Mouse (Mus musculus): ENCODE measurements around the gene C1qtnf4. TPM values are rescaled to one million over a fixed set of nuclear protein-coding genes. Genes with fewer than 3 reads are reported as not detected.
"Not testable (repeated sequence)": the region's sequence is repeated elsewhere in the genome, so short reads cannot be mapped to it uniquely, and the experiment has no call there.

Gene C1qtnf4
- total RNA-seq, 1 experiment from 2014 or later, result not detected

DNA sequence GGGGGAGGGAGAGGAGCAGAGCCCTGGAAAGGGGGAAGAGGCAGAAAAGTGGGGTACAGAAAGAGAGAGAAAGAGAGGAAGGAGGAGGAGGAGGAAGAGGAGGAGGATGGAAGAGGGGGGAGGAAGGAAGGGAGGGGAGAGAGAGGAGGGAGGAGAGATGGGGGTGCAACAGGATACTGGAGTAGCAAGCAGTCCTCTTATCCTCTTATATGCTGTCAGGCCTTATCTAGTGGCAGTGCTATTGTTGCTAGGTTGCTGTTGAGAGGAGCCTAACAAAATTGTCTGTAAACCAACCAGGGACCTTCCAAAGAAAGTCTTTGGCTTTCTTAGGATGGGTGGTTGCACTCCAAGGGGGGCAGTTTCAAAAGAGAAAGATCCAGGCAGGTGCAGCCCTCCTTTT is 6.2 kb upstream of the C1qtnf4 start:
- no peak for ATAC-seq (ENCODE audit: extremely low read depth, insufficient number of reproducible peaks, low FRiP score, poor library complexity, severe bottlenecking)

DNA sequence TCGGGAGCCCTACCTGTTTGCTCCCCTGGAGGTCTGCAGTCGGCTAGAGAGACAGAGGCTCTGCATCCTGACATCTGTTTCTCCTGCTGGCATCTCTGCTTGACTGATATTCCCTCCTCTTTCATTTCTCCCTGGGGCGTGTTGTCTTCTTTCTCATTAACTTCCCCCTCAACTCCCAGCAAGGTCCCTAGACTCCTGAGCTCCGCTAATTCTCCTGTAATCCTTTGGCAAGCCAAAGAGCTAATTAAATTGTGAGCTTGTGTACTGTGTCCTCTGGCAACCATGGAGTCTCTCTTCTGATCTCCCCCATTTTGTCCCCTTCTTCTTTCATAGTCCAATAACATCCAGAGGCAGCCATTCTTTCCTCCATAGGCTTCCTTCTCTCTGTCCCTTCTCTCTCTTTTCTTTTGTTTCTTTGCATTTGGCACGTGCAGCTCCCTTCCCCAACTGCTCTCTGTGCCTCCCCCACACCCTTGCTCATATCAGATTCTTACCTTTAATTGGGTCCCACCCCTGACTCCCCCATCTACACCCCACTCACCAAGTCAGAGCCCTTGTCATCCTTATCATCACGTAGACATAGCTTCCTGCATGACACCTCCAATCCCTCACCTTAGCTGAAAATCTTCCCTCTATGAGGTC is 5.4 kb upstream of the C1qtnf4 start:
- no peak for ATAC-seq (ENCODE audit: extremely low read depth, insufficient number of reproducible peaks, low FRiP score, poor library complexity, severe bottlenecking)

DNA sequence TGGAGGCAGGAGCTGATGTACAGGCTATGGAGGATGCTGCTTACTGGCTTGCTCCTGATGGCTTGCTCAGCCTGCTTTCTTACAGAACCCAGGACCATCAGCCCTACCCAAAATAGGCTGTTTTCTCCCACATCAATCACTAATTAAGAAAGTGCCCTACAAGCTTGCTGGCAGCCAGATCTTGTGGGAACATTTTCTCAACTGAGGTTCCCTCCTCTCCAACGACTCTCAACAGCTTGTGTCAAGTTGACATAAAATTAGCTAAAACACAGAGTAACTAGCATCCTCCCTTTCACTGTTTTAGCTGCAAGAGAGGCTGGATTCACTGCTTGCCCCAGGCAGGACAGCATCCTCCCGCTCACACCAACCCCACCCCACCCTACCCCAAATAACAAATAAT is 3.8 kb upstream of the C1qtnf4 start:
- no peak for ATAC-seq (ENCODE audit: extremely low read depth, insufficient number of reproducible peaks, low FRiP score, poor library complexity, severe bottlenecking)

DNA sequence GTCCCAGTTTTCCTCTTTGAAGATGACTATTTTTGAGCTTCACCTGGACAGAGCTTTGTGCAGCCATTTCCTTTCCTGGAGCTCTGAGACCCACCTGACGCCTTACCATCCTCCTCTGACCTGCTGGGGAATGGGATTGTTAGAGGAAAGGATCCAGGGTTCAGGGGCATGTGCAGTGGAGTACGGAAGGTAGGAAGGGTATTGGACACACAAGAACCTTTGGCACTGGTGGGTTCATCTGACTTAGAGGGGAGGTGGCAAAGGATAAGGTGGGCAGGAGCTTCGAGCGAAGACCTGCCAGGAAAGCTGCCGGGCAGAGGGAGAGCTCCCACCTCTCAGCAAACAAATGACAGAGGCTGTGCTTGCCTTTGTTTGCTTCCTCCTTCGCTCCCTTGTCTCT is 776 bp downstream of the C1qtnf4 start:
- no peak for ATAC-seq (ENCODE audit: extremely low read depth, insufficient number of reproducible peaks, low FRiP score, poor library complexity, severe bottlenecking)

DNA sequence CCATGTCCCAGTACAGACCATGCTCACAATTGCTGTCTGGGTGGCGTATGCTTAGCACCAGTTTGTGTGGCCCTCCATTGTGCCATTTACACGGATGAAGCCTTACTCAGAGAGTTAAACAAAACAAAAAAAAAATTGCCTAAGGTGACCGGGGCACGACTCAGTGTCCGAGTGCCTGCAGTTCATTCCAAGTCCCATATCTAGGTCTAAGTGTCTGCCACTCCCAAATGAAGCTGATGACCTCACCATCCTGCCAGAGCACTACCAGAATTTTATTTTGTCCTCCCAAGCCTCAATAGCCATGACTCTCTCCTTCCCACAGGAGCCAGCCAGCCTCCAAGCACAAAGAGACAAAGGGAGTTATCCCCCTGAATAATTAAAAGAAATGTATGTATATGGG is 2.0 kb downstream of the C1qtnf4 start:
- no peak for ATAC-seq (ENCODE audit: extremely low read depth, insufficient number of reproducible peaks, low FRiP score, poor library complexity, severe bottlenecking)

GRCm38 (mm10) chr2:90889550-90890548 is 4.2 kb downstream of the C1qtnf4 start:
- ATAC-seq (ENCODE audit: extremely low read depth, insufficient number of reproducible peaks, low FRiP score, poor library complexity, severe bottlenecking), result 0 out of 2 replicates have a peak, but pooled peaks have one; percentile 9

- ATAC-seq (ENCODE audit: extremely low read depth, insufficient number of reproducible peaks, low FRiP score, poor library complexity, severe bottlenecking), result no peak
These were observed 8.1 kb downstream of the C1qtnf4 start for GRCm38 (mm10) chr2:90893673-90894298.

DNA sequence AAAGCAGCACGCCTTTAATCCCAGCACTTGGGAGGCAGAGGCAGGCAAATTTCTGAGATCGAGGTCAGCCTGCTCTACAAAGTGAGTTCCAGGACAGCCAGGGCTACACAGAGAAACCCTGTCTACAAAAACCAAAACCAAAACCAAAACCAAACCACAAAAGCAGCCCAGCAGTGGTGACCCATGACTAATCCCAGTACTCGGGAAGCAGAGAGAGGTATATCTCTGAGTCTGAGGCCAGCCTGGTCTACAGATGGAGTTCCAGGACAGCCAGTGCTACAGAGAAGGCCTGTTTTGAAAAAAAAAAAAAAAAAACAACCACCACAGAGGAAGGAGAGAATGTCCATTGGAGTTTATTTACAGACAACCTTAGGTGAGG is 8.6 kb downstream of the C1qtnf4 start:
- ATAC-seq (ENCODE audit: extremely low read depth, insufficient number of reproducible peaks, low FRiP score, poor library complexity, severe bottlenecking), result not testable (repeated sequence)

DNA sequence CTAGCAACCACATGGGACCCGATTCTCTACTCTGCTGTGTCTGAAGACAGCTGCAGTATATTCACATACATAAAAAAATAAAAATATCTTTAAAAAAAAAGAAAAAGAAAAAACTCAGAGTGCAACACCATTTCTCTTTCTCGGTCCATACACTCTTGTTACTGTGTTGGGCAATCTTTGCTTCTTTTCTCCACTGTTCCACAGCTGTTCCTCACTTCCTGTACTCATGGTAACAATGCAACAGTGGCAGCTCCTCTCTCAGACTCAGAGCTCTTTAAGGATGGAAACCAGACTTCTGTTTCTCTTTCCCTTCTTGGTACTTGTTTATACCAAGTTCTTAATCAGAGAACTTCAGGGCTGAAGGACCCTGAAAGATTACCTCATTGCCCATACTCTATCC is 17.7 kb downstream of the C1qtnf4 start:
- no peak for ATAC-seq (ENCODE audit: extremely low read depth, insufficient number of reproducible peaks, low FRiP score, poor library complexity, severe bottlenecking)

GRCm38 (mm10) chr2:90904076-90904855 is 18.6 kb downstream of the C1qtnf4 start, which contains the start of the genes Kbtbd4 and Ndufs3:
Gene Kbtbd4, plus strand, starts transcription at chr2:90904740.
Gene Ndufs3, minus strand, starts transcription at chr2:90904827.
- peak; percentile 98 for ATAC-seq (ENCODE audit: extremely low read depth, insufficient number of reproducible peaks, low FRiP score, poor library complexity, severe bottlenecking)

DNA sequence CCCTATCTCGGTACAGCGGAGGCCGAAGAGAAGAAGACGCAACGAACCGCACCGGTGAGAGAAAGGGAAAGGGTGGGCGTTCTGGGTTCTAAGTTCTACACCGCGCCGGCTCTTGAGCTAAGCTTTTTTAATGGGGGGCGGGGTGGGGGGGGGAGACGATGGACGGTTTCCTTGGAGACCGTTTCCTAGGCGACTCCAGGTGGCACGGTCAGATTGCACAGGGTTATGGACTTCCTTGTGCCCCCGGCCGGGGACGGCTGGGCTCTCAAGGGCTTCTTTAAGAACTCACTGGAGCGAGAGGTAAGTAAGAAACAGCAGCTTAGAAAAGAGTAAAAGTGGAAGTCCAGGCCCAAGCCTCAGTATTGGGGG is 19.2 kb downstream of the C1qtnf4 start:
- ATAC-seq (ENCODE audit: extremely low read depth, insufficient number of reproducible peaks, low FRiP score, poor library complexity, severe bottlenecking), result no peak

- no peak for ATAC-seq (ENCODE audit: extremely low read depth, insufficient number of reproducible peaks, low FRiP score, poor library complexity, severe bottlenecking)
These were observed 21.1 kb downstream of the C1qtnf4 start for GRCm38 (mm10) chr2:90906721-90907120.

DNA sequence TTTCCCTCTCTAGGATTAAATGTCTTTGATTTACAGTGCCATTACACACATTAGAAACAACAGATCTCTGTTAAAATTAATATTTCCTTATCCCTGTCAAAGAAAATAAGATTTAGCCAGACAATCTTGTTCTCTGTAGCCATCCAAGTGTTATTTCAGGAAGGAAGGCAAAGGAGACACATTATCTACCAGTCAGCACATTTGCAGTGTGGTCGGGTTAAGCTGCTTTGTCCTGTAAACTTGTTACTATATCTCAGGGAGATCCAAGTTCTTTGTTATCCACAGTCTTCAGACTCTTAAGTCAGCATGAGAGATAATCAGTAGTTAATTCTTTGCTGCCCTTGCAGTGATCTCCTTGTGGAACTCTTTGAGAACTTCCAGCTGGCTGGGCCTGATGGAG is 25.2 kb downstream of the C1qtnf4 start:
- ATAC-seq (ENCODE audit: extremely low read depth, insufficient number of reproducible peaks, low FRiP score, poor library complexity, severe bottlenecking), result no peak

DNA sequence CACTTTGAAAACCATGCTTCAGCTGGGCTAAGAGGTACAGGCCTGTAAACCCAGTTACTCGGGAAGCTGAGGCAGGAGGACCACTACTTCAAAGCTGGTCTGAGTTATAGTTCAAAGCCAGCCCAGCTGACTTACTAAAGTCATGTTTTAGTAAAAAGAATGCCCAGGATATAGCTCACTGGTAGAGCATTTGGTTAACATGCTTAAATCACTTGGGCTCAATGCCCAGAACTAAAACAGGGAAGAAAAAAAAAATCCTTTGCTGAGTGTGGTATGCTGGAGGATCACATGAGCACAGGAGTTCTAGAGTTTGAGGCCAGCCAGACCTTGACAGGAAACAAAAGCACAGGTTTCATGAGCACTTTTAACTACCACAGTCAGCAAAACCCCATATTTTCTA is 26.0 kb downstream of the C1qtnf4 start:
- no peak for ATAC-seq (ENCODE audit: extremely low read depth, insufficient number of reproducible peaks, low FRiP score, poor library complexity, severe bottlenecking)

DNA sequence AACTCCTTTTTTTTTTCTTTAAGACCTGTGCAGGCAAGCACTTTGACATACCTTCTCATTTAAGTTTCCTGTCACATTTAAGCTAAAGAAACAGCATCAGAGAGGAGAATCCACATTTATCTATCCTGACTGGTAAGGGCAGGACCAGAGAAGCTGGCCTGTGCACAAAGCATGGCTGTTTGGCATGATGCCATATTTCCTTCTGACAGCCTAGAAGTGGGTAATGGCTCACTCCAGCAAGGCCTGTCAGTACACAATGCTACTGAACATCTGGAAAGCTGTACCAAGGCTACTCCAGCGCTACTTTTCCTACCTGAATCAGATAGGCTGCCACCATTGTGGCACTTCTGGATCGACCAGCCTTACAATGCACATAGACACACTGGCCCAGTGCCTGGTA is 28.0 kb downstream of the C1qtnf4 start:
- no peak for ATAC-seq (ENCODE audit: extremely low read depth, insufficient number of reproducible peaks, low FRiP score, poor library complexity, severe bottlenecking)

DNA sequence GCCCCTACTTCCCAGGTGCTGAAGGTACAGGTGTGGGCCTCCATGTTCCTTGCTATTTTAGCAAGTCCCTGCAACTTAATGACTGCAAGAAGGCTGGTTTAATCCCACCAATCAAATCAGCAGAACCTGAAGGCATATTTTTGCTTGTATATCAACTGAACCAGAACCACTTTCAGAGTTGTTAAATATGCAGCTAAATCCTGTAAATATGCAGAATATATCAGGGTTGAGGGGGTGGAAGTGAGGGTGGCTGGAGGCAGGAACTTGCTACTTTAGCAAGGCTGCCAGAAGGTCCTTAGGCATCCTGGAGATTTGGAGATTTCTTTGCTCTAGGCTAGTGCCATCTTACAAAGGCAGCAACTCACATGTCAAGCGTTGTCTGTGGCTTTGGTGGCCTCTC is 29.9 kb downstream of the C1qtnf4 start:
- no peak for ATAC-seq (ENCODE audit: extremely low read depth, insufficient number of reproducible peaks, low FRiP score, poor library complexity, severe bottlenecking)

DNA sequence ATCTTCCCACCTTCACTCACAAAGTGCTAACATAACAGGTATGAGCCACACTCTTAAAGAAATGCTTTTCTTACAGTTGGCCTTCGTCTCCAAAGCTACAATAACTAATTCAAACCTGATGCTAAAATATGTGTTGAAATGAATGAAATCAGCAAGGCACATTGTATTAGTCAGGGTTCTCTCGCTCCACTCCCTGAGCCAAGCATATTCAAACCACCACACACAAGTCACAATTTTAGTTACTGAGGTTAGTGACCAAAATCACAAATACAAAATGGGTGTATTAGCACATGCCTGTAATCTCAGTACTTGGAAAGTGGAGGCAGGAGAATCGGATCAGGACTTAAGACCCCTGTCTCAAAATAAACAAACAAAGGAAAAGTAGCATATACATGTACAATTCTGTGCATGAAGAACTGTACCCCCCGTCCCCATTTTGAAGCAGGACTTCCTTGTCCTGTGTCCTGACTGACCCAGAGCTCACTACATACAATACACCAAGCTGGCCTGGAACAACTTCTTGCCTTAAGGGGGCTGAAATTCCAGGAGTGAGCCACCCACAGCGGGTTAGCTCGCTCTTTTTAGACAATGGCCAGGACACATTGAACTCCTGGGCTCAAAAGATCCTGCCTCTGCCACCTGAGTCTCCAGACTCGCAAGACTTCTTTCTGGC is 31.0 kb downstream of the C1qtnf4 start:
- no peak for ATAC-seq (ENCODE audit: extremely low read depth, insufficient number of reproducible peaks, low FRiP score, poor library complexity, severe bottlenecking)

DNA sequence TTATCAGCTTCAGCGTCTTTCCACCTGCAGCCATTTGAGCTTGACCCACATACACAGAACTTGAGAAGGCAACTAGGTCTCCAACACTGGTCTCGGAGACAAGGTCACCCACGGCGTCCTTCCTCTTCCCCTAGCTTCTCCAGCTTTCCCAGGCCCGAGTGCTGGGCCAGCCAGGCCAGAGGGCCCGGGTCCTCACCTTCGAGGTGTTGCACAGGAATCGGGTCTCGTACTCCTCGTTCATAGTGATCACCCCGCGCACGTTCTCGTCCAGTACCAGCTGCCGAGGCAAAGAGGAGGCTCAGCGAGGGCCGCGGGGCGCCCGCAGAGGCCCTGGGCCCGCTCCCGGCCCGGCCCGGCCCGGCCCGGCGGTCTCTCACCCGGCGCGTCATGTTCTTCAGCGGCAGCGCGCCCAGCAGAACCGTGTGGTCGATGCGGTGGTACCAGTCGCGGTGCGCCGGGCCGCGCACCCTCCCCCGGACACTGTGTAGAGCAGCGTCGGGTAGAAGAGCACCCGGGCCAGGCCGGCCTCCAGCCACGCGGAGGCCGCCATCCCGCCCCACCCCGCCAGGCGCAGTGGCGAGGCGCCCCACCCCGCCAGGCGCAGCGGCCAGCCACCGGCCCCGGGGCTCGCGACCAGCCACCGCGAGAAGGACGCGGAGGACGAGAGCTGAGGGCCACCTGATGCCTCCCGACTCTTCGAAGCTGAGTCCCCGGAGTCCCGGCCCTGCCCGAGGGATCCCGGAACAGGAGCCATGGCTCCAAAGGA is 31.8 kb downstream of the C1qtnf4 start:
- peak; percentile 61 for ATAC-seq (ENCODE audit: extremely low read depth, insufficient number of reproducible peaks, low FRiP score, poor library complexity, severe bottlenecking)

All from neutrophil, adult 5-6 weeks (primary cell).